Mouse (Mus musculus) kidney, postnatal 0 days (tissue): ENCODE measurements around the gene Rpap3. TPM values are rescaled to one million over a fixed set of nuclear protein-coding genes. Genes with fewer than 3 reads are reported as not detected.

Source experiments
- ATAC-seq: fragments of 200-750 bp; cut with Nextera tagmentation; replicated peaks from 2 replicates; pipeline ENCODE4 v1.8.0; 2017; ENCODE audit warnings: low read depth, moderate number of reproducible peaks, moderate TSS enrichment, moderate library complexity; ENCODE audit not compliant: low FRiP score
- DNase-seq: peaks from one replicate; pipeline ENCODE4 v3.0.0-alpha.2; 2016; ENCODE audit warnings: low spot score
- H3K27ac ChIP-seq: fragments of 300-500 bp; sonication (generic); 2 replicates; pipeline ENCODE4 v1.5.1; 2014; ENCODE audit warnings: mild to moderate bottlenecking
- H3K27me3 ChIP-seq: fragments of 300-500 bp; sonication (generic); 2 replicates; pipeline ENCODE4 v1.6.1; 2014; ENCODE audit warnings: low read length, mixed read lengths; ENCODE audit not compliant: insufficient read depth
- H3K36me3 ChIP-seq: fragments of 300-500 bp; sonication (generic); 2 replicates; pipeline ENCODE4 v1.6.1; 2014; ENCODE audit warnings: low read length, mixed read lengths; ENCODE audit not compliant: insufficient read depth
- H3K4me1 ChIP-seq: fragments of 300-500 bp; sonication (generic); replicated peaks from 2 replicates; pipeline ENCODE4 v1.6.1; 2014; ENCODE audit warnings: antibody characterized with exemption, low read length, mixed read lengths; ENCODE audit not compliant: insufficient read depth
- H3K4me2 ChIP-seq: fragments of 300-500 bp; sonication (generic); 2 replicates; pipeline ENCODE4 v1.6.1; 2014; ENCODE audit warnings: mild to moderate bottlenecking, low read length, moderate library complexity, mixed read lengths
- H3K4me3 ChIP-seq: fragments of 300-500 bp; sonication (generic); replicated peaks from 2 replicates; pipeline ENCODE4 v1.5.1; 2014; ENCODE audit warnings: low read depth, low read length
- H3K9ac ChIP-seq: fragments of 300-500 bp; sonication (generic); 2 replicates; pipeline ENCODE4 v1.6.1; 2014; ENCODE audit warnings: low read depth, low read length
- H3K9me3 ChIP-seq: fragments of 300-500 bp; sonication (generic); replicated peaks from 2 replicates; pipeline ENCODE4 v1.6.1; 2016; ENCODE audit warnings: low read length, inconsistent platforms, mixed read lengths
- CTCF ChIP-seq: IDR thresholded peaks from 2 replicates; pipeline ENCODE4 v1.5.1; 2016; ENCODE audit warnings: antibody characterized with exemption, low read depth, mild to moderate bottlenecking, moderate library complexity
- WGBS: fragments of 180-500 bp; shearing (Covaris S2); extraction: QIAGEN DNeasy Blood & Tissue Kit; methylation state at CpG from one replicate; pipeline ENCODE4 v1.1.7; 2014; 5-methylcytosine and 5-hydroxymethylcytosine counted together
- polyA plus RNA-seq: library from polyadenylated mRNA; unstranded; fragments of >200 nt; fragmentation: Nextera tagmentation; extraction: Ambion mirVana; gene quantifications from 2 replicates; pipeline ENCODE4 v1.2.1, GENCODE M21; 2015

The Rpap3 gene
- polyA plus RNA-seq, 1 experiment from 2014 or later, result 36.3 TPM

GRCm38 (mm10) chr15:97745331-97745730, 39.7 kb upstream of the Rpap3 start:
- TF ChIP-seq CTCF, result no peak
- Histone ChIP-seq H3K9me3 (no peaks in the 10 kb centered on the region), H3K9ac (no peak overlapping the region), H3K4me1 (no peaks in the 10 kb centered on the region), H3K27ac (no peak overlapping the region), H3K27me3 (no peaks in the 10 kb centered on the region), H3K4me3 (no peak overlapping the region), H3K36me3 (peaks cover 28% of the 10 kb centered on the region), H3K4me2 (no peak overlapping the region)
- ATAC-seq (no peak), DNase-seq (no peak)
- 56% methylated on average over 10 of the region's 10 CpGs for WGBS

GRCm38 (mm10) chr15:97744930-97745329, 39.3 kb upstream of the Rpap3 start:
- H3K9ac ChIP-seq, result no peak overlapping the region
- H3K4me1 ChIP-seq, result no peaks in the 10 kb centered on the region
- no peak overlapping the region for H3K27ac ChIP-seq
- 75% methylated on average over 10 of the region's 10 CpGs for WGBS
- TF ChIP-seq CTCF, result no peak
- H3K27me3 ChIP-seq, result no peaks in the 10 kb centered on the region
- H3K36me3 ChIP-seq, result peaks cover 28% of the 10 kb centered on the region
- ATAC-seq, result no peak
- no peaks in the 10 kb centered on the region for H3K9me3 ChIP-seq
- no peak for DNase-seq
- no peak overlapping the region for H3K4me2 ChIP-seq
- no peak overlapping the region for H3K4me3 ChIP-seq

- Histone ChIP-seq H3K27me3 (no peaks in the 10 kb centered on the region), H3K4me3 (no peak overlapping the region), H3K9me3 (no peaks in the 10 kb centered on the region), H3K4me1 (no peaks in the 10 kb centered on the region), H3K36me3 (peaks cover 27% of the 10 kb centered on the region), H3K27ac (no peak overlapping the region), H3K4me2 (no peak overlapping the region), H3K9ac (no peak overlapping the region)
- TF ChIP-seq CTCF, result no peak
- ATAC-seq, result peak; percentile 23; the same call in 1 of the 2 replicates
- DNase-seq, result no peak
- 58% methylated on average over 12 of the region's 12 CpGs for WGBS
These were observed 38.4 kb upstream of the Rpap3 start for GRCm38 (mm10) chr15:97743961-97744525.

GRCm38 (mm10) chr15:97743210-97743609, 37.6 kb upstream of the Rpap3 start:
- Histone ChIP-seq H3K27me3 (no peaks in the 10 kb centered on the region), H3K27ac (no peak overlapping the region), H3K4me2 (no peak overlapping the region), H3K4me3 (no peak overlapping the region), H3K9ac (no peak overlapping the region), H3K4me1 (no peaks in the 10 kb centered on the region), H3K9me3 (no peaks in the 10 kb centered on the region), H3K36me3 (peaks cover 19% of the 10 kb centered on the region)
- 75% methylated on average over 5 of the region's 5 CpGs for WGBS
- ATAC-seq, result no peak
- no peak for TF ChIP-seq CTCF
- no peak for DNase-seq

GRCm38 (mm10) chr15:97742600-97742999, 37.0 kb upstream of the Rpap3 start:
- no peaks in the 10 kb centered on the region for H3K9me3 ChIP-seq
- no peak for TF ChIP-seq CTCF
- H3K4me3 ChIP-seq, result no peak overlapping the region
- no peak for DNase-seq
- H3K4me2 ChIP-seq, result no peak overlapping the region
- 51% methylated on average over 4 of the region's 4 CpGs for WGBS
- peaks cover 15% of the 10 kb centered on the region; the same call in 1 of the 2 replicates for H3K36me3 ChIP-seq
- no peak overlapping the region for H3K27ac ChIP-seq
- H3K9ac ChIP-seq, result no peak overlapping the region
- H3K4me1 ChIP-seq, result no peaks in the 10 kb centered on the region
- no peaks in the 10 kb centered on the region for H3K27me3 ChIP-seq
- no peak for ATAC-seq

- H3K9me3 ChIP-seq, result no peaks in the 10 kb centered on the region; the same call in 1 of the 2 replicates
- H3K36me3 ChIP-seq, result peaks cover 14% of the 10 kb centered on the region; the same call in 1 of the 2 replicates
- no peak overlapping the region for H3K9ac ChIP-seq
- TF ChIP-seq CTCF, result no peak
- 46% methylated on average over 7 of the region's 7 CpGs for WGBS
- no peaks in the 10 kb centered on the region for H3K27me3 ChIP-seq
- H3K4me2 ChIP-seq, result no peak overlapping the region
- H3K4me3 ChIP-seq, result no peak overlapping the region
- DNase-seq (no peak), ATAC-seq (no peak)
- H3K4me1 ChIP-seq, result no peaks in the 10 kb centered on the region
- no peak overlapping the region for H3K27ac ChIP-seq
These were observed 36.4 kb upstream of the Rpap3 start for GRCm38 (mm10) chr15:97742074-97742473.

GRCm38 (mm10) chr15:97741662-97742061, 36.0 kb upstream of the Rpap3 start:
- Histone ChIP-seq H3K27me3 (no peaks in the 10 kb centered on the region), H3K9ac (no peak overlapping the region), H3K36me3 (peaks cover 10% of the 10 kb centered on the region; the same call in 1 of the 2 replicates), H3K4me1 (no peaks in the 10 kb centered on the region), H3K9me3 (no peaks in the 10 kb centered on the region; the same call in 1 of the 2 replicates), H3K4me3 (no peak overlapping the region), H3K27ac (no peak overlapping the region), H3K4me2 (no peak overlapping the region)
- DNase-seq, result no peak
- no peak for TF ChIP-seq CTCF
- 64% methylated on average over 12 of the region's 12 CpGs for WGBS
- no peak for ATAC-seq
